Mouse (Mus musculus) testis, postnatal 10 days (tissue): Measurements from ENCODE around the gene Hist1h3e.
A peak's percentile ranks its signal among the peaks of the same experiment; 100 is the strongest.
"Not testable (repeated sequence)": the region's sequence is repeated elsewhere in the genome, so short reads cannot be mapped to it uniquely, and the experiment has no call there.

Experiments
- DNase-seq: peaks from one replicate; pipeline ENCODE4 v3.0.0; 2021; ENCODE audit warnings: low spot score

The Hist1h3e gene

DNA sequence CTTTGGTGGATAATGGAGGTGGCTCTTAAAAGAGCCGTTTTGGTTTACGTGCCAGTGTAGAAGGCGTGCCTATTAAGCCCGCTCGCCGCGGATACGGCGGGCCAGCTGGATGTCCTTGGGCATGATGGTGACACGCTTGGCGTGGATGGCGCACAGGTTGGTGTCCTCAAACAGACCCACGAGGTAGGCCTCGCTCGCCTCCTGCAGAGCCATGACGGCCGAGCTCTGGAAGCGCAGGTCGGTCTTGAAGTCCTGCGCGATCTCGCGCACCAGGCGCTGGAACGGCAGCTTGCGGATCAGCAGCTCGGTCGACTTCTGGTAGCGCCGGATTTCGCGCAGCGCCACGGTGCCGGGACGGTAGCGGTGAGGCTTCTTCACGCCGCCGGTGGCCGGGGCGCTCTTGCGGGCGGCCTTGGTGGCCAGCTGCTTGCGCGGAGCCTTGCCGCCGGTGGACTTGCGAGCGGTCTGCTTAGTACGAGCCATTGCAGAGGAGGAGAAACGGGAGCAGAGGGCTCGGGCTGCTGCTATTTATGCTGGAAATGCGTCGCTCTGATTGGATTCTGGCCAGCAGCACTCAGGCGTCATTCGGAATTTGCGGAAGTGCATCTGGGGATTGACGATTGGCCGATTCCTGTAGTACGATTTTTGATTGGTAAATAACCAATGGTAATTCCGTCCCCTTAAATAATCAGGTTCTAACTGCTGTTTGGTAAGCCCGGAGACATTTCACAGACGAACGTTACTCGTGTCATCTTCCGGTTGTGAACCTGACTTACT is at the start of gene Hist1h3e:
Hist1h3e (minus strand) TSS at position 487 of the 777 bp plus-strand sequence.
- peak; percentile 92 for DNase-seq

DNA sequence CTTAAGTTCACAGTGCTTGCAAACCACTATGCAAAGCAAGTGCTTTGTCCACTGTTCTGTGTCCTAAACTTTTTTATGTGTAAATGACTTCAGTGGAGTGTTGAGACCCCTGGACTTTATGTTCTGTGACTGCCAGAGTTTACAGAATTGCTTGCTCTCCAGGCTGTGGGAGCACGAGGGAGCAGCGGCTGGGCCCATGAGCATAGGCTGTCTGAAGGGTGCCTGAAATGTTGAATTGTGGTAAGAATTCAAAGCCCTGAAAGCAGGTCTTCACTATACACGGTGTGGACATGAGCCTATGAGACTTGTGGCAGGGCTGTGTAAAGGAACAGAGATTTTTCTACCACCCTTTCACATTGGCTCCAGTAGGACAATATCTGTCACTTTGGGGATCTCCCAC is 49.5 kb upstream of the Hist1h3e start:
- DNase-seq = peak; percentile 6

DNA sequence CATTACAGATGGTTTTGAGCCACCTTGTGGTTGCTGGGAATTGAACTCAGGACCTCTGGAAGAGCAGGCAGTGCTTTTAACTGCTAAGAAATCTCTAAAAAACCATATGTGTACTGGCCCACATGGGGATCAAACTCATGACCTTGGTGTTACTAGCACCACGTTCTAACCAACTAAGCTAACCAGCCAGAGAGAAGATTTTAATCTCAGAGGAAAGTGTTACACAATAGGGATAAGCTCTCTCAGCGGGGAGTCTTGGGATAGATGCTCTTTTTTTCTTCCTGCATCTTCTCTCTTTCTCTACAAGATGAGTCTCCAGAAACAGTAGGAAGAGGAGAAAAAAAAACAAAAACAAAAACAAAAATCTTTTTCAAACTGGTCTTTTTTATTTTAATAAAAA is 48.2 kb upstream of the Hist1h3e start:
- DNase-seq = peak; percentile 6

DNA sequence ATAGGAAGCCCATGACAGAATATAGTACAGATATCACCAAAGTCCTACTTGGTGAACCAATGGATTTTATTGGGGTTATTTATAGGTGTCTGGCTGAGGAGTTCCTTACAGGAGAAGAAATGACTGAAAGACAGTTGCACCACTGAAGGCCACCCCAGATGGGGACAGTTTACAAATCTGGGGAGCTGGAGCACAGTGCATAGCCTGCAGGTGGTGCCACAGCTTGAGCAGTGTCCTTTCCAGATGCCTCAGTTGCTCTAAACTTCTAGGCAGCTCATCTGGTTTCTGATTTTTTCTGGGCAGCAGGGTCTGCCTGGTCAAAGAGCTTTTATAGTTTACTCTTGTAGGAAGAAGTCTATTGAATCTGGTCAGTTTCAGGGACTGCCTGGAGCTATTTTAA is 47.7 kb upstream of the Hist1h3e start:
- DNase-seq = peak; percentile 14

DNA sequence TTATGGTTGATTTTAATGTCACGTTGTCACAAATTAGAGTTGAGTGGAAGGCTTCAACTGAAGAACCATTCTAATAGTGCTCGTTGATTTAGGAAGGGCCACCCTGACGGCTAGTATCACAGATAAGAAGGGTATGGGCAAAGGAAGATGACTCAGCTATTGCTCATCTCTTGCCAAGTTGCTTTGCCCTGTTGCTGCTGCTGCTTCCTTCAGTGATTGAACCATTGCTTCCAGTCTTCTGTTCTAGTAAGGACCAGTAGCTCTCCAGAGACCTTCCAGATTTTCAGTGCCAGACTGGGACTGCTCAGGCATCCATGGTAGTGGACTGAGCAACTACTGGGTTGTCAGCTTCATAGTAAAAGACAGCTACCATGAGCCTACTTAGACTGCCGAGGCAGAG is 47.0 kb upstream of the Hist1h3e start:
- DNase-seq = peak; percentile 18

DNA sequence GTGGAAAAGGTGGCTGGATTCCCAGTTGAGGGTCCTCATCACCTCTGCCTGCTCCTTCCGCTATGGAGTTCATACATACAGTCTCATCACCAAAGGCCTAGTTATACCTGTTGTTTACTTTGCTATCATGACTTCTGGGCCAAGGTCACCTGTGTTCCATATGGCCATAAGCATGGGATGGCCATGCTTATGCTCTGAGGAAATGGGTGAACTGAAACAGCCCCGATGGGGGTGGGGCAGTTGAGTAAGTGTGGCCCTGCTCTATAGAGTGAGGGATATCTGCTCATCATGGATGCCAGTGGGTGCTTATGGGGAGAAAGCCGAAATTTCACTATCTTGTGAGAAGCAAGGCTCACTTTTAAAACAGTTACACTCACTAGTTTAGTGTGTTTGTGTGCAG is 42.9 kb upstream of the Hist1h3e start:
- DNase-seq = peak; percentile 31

DNA sequence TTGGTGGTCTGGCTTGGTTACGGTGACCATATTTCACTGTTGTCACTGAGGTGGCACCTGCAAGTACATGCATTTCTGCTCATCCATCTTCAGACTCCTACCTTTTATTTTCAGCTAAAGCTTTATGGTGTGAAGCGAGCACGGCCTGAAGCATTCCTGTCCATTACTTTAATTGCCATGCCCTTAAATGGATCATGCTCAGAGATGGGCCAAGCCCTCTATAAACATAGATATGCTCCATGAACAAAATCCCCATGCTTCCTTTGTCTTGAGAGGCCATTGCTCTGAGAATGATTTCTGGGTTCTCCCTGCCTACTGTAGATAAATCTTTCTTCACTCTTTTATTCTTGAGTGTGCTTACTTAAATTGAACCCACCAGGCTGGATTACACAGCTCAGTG is 42.3 kb upstream of the Hist1h3e start:
- DNase-seq = peak; percentile 12

DNA sequence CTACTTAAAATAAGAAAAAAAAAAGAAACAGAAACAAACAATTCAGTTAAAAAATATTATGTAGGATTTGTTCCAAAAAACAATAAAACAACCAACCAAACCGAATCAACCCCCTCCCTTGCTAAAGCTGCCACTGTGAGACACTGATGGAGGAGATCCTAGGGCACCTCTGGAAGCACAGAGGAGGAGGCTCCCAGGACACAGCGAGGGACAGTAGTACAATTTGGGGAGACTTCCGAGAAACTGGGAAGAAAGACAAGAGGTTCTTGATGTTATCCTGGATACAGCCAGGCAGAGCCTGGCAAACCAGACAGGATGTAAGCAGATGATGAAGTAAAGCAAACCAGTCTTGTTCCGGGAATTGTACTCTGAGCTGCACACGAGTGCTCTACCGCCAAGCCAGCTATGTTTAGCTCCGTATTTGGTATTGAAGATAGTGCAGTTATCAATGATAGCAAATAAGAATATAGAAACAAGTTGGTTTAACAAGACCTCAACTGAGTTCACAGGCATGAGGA is 41.1 kb upstream of the Hist1h3e start:
- DNase-seq = no peak

DNA sequence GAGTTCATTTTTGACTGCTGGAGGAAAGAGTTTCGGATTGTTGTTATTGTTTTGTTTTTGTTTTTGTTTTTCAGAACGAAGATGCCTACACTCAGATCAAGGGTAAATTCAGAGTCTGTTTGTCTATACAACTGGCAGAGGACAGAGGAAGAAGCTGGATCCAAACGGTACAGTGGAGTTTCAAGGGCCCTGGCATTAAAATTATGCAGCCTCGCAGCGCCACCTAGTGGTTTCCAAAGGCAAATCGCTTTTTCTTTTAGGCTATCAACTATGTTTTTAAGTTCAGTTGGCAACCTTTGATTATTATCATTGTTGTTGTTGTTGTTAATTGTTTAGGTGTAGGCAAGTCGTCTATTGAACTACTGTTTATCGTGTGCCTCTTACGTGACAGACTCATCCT is 35.8 kb upstream of the Hist1h3e start:
- DNase-seq = peak; percentile 89

DNA sequence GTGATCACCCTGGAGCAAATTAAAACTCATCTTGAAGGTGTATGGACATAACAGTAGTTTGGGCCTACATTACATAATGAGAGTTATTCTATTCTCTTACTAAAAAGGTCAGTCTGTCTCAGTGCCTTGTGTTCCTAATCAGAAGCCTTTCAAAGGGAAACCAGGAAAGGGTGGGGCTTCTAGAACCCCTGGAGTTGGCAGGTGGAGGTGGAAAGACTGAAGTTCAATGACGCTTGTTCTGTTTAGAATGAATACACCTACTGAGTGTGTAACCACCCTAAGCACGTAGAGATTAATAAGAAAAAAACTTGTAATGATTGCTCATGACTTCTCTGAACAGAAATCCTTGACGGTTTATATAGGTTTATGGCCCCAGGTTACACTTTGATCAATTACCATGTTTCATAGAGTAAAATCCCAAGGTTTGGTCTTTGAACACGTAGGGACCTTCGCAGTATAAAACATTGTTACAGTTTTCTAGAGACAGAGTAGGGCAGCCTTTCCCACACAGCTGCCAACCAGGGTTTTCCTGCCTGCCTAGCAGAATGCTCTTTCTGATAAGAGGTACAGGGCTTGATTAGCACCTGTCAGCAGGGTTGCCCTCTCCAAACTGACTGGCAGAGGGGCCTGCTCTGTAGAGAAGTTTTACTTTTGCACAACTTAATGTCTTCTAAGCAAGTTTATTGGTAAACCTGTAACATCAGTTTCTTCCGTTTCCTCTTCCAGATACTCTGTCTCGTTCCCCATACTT is 33.6 kb upstream of the Hist1h3e start:
- no peak for DNase-seq

DNA sequence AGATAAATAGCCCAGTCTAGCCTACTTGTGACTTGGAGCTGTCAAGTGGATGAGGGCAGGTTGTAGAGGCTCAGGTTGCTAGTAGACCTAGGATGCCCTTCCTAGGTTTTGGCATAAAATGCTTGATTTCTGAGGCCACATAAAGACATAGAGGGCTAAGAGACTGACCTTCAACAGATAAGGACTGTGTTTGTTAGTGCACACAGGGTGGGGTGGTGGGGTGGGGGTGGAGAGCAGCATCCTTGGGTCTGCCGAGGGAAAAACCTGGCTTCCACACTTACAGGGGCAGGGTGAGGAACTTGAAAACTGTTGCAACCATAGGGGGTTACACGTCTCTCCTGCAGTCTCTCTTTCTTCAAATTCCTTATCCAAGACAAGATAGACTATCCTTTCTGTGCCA is 33.0 kb upstream of the Hist1h3e start:
- DNase-seq = no peak

DNA sequence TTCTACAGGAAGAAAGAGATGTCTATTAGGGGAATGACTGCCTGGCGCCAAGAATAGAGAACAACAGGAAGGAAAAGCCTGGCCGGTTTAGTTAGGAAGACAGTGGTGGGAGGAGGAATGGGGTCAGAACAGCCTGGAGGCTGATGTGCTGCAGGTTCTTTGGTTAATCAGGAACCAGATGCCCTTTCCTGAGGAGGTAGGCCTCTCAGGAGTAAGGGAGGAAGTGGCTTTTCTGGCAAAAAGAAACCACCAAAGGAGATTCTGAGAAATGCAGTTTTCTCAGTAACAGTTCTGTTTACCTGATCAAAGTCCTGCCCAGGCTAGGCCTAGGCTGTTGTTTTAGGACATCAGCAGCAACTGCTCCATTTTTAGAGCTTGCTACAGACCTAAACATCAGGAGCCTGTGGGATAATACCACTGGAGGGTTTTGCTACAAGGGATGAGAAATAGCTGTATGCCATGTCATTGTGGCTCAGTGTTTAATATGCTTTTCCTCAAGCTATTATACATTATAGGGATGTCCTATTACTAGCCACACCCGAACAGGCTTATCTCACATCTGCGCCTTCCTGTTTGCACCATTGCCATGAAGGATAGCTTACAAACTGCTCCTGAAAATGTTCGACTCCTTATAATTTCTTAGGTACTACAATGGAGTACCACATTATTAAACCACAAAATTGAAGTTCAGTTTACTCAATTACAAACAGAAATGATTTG is 31.0 kb upstream of the Hist1h3e start:
- DNase-seq = no peak

DNA sequence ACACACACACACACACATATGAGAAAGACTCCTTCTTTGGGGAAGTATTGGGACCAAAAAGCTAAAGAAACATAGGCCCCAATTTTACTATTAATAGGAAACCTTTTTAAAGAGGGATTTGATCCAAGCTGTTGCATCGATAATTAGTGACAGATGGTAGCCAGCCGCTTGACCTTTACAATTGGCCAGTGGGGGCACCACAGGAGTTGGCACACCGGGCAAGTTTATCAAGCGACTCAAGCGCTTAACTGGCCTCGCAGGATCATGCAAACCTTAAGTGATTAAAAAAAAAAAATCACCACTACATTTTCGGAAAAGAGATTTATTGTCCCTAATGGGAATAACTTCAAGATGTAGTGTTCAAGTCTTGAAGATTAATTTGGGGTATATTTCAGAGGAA is 30.4 kb upstream of the Hist1h3e start:
- DNase-seq = no peak

DNA sequence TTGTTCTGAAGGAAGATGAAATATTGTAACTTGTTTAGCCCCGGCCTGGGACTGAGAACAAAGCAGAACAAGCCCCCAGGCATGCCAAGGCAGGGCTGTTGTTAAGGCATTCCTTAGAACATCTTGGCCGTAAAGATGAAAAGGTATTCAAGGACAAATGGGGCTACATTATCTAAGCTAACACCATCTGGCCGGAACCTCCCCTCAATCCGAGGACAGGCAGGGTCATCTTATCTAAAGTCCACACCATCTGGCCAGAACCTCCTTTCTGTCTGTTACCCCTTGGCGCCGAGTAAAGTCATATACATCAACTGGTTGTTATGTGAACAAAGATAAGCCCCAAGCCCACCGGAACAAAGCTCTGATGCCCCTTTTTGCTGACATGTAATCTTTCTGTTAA is 29.7 kb upstream of the Hist1h3e start:
- DNase-seq = not testable (repeated sequence)

DNA sequence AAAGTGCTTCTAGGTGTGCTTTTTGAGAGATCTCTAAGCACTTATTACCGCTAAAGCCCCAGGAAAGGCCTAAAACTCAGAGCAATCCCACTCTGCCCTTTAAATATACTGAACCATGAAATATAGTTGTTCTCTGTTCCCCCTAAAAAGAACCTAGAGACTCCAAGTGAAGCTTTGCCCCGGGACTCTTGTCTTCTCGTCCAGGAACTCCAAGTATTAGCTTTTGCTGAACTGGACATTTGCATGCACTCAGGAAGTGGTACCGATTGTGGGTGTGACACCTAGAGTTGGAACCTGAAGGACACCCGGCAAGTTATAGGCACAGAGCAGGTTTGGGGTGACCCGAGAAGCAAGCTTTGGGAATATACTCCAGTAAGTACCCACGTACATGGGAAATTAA is 29.0 kb upstream of the Hist1h3e start:
- DNase-seq = no peak

DNA sequence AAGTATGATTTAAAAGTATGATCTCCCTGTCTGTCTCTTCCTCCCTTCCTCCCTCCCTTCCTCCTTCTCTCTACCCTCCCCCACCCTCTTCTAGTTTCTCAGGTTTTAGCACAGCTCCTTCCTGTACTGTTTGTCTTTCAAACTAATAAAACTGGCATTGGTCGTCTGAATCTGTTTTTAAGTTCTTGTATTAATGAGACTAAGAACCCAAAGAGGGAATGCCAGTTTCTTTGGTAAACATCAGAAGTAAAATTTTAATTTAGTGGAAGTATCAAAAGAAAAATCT is 24.7 kb upstream of the Hist1h3e start:
- DNase-seq = no peak

DNA sequence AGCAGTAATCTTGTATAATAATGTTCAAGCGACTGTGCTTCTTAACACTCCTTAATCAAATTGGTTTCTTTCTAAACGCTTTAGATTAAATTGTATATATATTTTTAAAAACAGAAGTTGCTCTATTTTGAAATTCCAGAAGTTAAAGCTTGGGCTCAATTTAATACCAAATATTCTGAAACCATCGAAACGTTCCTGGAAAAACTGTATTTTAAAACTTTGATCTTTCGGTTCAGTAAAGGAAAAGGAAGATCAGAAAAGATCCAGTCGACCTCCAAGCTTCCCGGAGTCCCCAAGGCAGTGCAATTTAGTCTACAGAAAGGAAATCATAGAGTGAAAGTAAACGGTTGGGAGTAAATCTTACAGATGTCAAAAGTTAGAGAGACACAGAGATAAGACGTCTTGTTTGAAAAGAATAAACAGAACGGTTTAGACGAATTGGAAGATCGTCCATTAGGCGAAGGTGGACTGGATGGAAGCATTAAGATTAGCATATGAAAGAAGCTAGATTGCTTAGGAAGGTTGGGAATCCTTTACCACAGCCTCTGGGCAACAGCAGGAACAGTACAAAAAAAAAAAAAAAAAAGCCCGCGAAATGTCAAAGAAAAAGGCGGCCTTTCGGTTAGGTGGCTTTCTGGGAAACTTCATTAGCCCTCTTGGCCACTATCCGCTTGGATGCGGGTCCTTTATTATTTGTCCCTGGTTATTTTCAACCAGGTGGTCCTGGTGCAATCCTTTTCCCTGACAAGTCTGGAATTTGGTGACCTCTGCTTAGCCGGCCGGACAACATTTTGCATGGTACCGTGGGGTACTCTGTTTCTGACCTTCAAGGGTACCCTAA is 24.1 kb upstream of the Hist1h3e start:
- no peak for DNase-seq

DNA sequence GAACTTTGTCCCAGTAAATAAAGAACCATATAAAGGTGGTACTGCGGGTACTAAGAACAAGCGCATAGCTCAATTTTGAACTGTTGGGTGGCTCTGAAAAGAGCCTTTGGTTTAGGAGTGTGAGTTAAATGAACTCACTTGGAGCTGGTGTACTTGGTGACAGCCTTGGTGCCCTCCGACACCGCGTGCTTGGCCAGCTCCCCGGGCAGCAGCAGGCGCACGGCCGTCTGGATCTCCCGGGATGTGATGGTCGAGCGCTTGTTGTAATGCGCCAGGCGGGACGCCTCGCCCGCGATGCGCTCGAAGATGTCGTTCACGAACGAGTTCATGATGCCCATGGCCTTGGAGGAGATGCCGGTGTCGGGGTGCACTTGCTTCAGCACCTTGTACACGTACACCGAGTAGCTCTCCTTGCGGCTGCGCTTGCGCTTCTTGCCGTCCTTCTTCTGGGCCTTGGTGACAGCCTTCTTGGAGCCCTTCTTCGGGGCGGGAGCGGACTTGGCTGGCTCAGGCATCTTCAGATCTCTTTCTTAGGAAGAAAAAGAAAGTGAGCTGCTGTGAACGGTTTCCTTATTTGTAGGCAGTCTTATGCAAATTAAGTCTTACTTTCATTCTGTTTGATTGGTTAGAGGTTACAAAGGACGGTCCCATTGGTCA is 23.4 kb upstream of the Hist1h3e start:
- peak; percentile 58 for DNase-seq

DNA sequence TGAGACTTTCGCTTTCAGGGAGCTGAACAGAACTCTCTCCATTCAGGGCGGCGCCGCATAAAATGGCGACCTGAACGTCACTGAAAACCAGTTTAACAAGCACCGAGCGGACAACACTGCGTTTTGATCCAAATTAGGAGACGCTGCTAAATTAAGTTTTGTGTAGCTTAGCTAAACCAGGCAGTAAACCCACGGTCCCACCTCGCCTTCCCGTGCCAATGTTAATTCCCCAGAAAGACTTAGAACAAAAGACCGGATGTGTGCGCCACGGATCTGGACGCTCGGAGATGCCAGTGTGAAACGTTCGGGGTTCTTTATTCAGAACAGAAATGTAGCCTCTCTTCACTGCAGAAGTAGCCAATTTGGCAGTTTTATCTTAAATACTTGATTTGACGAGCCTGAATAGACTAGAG is 22.9 kb upstream of the Hist1h3e start:
- DNase-seq = peak; percentile 74

DNA sequence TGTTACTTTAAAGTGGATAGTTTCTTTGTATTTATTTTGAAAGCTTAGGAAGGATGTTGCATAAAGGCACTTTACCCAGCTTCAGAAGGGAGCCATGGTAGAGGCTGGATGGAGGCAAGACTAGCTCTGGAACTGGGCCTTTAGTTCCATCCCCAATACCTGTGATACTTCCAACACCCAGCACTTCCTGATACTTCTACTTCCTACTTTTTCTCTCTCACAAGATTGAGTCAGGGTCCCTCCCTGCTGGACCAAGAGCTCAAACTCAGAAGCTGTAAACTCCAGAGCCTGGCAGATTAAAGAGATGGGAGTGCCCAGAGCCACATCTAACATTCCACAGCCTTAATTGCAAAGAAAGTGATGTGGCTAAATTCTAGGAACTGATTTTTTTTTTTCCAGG is 22.2 kb upstream of the Hist1h3e start:
- no peak for DNase-seq

DNA sequence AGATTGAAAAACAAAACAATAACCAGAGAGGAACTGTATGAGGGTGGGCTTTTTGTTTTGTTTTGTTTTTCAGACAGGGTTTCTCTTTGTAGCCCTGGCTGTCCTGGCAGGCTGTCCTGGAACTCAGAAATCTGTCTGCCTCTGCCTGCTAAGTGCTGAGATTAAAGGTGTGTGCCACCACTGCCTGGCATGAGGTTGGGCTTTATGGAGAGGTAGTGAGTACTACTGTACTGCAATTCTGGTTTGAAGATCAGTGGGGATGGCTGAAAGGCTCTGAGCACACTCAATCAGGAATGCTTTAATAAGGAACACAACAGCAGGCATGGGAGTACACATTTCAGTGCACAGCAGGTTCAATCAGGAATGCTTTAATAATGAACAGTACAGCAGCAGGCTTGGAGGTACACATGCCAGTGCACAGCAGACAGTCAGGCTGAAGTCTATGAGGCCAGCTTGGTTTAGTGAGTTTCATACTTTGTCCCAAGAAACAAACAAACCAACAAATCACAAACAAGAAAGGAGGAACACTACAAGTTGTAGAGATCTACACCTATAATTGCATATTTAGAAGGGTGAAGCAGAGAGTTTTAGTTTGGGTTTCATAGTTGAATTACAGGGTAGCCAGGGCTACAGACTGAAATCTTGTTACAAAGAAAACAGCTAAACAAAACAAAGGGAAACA is 21.4 kb upstream of the Hist1h3e start:
- no peak for DNase-seq
